Mouse (Mus musculus): Measurements from ENCODE around the gene Oxct1.

- no peak for TF ChIP-seq CTCF (IDR thresholded peaks at IDR 0.05)
- no peak for TF ChIP-seq EP300 (IDR thresholded peaks at IDR 0.05)
These were observed 74.2 kb downstream of the Oxct1 start for GRCm38 (mm10) chr15:4100341-4100921.
